Mouse (Mus musculus) hindbrain, embryonic 11.5 days (tissue): ENCODE data around the gene Sec24b. TPM values are rescaled to one million over a fixed set of nuclear protein-coding genes. Genes with fewer than 3 reads are reported as not detected.

Source experiments
- ATAC-seq: fragments of 200-750 bp; cut with Nextera tagmentation; 2 replicates; pipeline ENCODE4 v1.8.0; 2017; ENCODE audit warnings: mild to moderate bottlenecking, moderate TSS enrichment, moderate library complexity; ENCODE audit not compliant: low FRiP score
- DNase-seq: peaks from one replicate; pipeline ENCODE4 v3.0.0-alpha.2; 2015; ENCODE audit warnings: low spot score
- H3K27ac ChIP-seq: fragments of 300-500 bp; sonication (generic); 2 replicates; pipeline ENCODE4 v1.5.1; 2014; ENCODE audit warnings: mild to moderate bottlenecking, low read depth, low read length
- H3K27me3 ChIP-seq: fragments of 300-500 bp; sonication (generic); 2 replicates; pipeline ENCODE4 v1.6.1; 2014; ENCODE audit warnings: mild to moderate bottlenecking, low read length, moderate library complexity, mixed read lengths; ENCODE audit not compliant: control insufficient read depth, insufficient read depth
- H3K36me3 ChIP-seq: fragments of 300-500 bp; sonication (generic); 2 replicates; pipeline ENCODE4 v1.6.1; 2014; ENCODE audit warnings: mild to moderate bottlenecking, low read length, moderate library complexity, mixed read lengths; ENCODE audit not compliant: control insufficient read depth, insufficient read depth
- H3K4me1 ChIP-seq: fragments of 300-500 bp; sonication (generic); replicated peaks from 2 replicates; pipeline ENCODE4 v1.6.1; 2014; ENCODE audit warnings: low read length, mixed read lengths; ENCODE audit not compliant: control insufficient read depth, insufficient read depth
- H3K4me2 ChIP-seq: fragments of 300-500 bp; sonication (generic); replicated peaks from 2 replicates; pipeline ENCODE4 v1.6.1; 2014; ENCODE audit warnings: mild to moderate bottlenecking, low read depth, low read length
- H3K4me3 ChIP-seq: fragments of 300-500 bp; sonication (generic); 2 replicates; pipeline ENCODE4 v1.5.1; 2014; ENCODE audit warnings: low read depth, low read length
- H3K9ac ChIP-seq: fragments of 300-500 bp; sonication (generic); 2 replicates; pipeline ENCODE4 v1.6.1; 2014; ENCODE audit warnings: low read depth, low read length
- H3K9me3 ChIP-seq: fragments of 300-500 bp; sonication (generic); 2 replicates; pipeline ENCODE4 v1.6.1; 2016; ENCODE audit warnings: low read length; ENCODE audit not compliant: control insufficient read depth
- WGBS: fragments of 180-500 bp; shearing (Covaris S2); extraction: QIAGEN DNeasy Blood & Tissue Kit; methylation state at CpG from one replicate; pipeline ENCODE4 v1.1.7; 2014; 5-methylcytosine and 5-hydroxymethylcytosine counted together
- polyA plus RNA-seq: library from polyadenylated mRNA; unstranded; fragments of >200 nt; fragmentation: Nextera tagmentation; extraction: Ambion mirVana; gene quantifications from 2 replicates; pipeline ENCODE4 v1.2.1, GENCODE M21; 2014

The Sec24b gene
- polyA plus RNA-seq, 1 experiment from 2014 or later: 29.9 TPM

DNA sequence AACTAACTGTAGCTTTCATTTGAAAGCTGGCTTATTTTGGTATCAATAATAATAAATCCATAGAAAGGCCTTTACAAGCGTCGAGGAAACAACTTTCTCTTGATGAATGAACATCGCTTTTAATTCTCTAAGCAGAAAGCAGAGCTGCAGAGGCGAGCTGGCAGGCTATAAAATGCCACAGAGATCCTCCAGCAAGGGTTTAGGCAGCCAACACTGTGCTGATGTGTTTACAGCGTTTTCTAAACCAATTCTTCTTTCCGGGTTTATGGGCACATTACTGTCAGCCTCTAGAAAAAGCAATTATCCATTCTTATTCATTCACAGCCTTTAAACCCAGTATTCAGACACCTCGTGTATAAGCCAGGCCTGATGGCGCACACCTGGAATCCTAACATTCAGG is 98.8 kb downstream of the Sec24b start:
- 88% methylated on average over 8 of the region's 8 CpGs for WGBS
- Histone ChIP-seq H3K27me3 (no peaks in the 10 kb centered on the region), H3K4me3 (no peak overlapping the region), H3K36me3 (no peaks in the 10 kb centered on the region), H3K27ac (no peak overlapping the region), H3K9ac (no peak overlapping the region), H3K9me3 (no peaks in the 10 kb centered on the region), H3K4me2 (no peak overlapping the region), H3K4me1 (no peaks in the 10 kb centered on the region)
- no peak for DNase-seq
- ATAC-seq: no peak

DNA sequence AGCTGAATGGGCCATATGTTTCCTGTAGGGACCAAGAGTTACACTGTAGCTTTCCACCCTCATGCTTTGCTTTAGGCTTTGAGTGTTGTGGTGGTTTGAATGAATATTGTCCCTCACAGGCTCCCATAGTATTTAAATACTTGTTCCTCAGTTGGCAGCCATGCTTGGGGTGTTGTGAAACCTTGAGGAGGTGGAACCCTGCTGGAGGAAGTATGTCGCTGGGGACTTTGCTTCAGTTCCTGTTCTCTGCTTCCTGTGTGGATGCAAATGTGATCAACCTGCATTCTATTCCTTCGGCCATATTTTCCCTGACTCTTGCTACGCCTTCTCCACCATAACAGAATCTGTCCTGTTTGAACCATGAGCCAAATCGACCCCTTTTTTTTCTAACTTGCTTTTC is 108.1 kb downstream of the Sec24b start:
- Histone ChIP-seq H3K27me3 (no peaks in the 10 kb centered on the region), H3K4me1 (no peaks in the 10 kb centered on the region), H3K27ac (no peak overlapping the region), H3K9me3 (no peaks in the 10 kb centered on the region), H3K4me2 (no peak overlapping the region), H3K36me3 (no peaks in the 10 kb centered on the region), H3K4me3 (no peak overlapping the region), H3K9ac (no peak overlapping the region)
- ATAC-seq (no peak), DNase-seq (no peak)
- 88% methylated on average over 4 of the region's 4 CpGs for WGBS

DNA sequence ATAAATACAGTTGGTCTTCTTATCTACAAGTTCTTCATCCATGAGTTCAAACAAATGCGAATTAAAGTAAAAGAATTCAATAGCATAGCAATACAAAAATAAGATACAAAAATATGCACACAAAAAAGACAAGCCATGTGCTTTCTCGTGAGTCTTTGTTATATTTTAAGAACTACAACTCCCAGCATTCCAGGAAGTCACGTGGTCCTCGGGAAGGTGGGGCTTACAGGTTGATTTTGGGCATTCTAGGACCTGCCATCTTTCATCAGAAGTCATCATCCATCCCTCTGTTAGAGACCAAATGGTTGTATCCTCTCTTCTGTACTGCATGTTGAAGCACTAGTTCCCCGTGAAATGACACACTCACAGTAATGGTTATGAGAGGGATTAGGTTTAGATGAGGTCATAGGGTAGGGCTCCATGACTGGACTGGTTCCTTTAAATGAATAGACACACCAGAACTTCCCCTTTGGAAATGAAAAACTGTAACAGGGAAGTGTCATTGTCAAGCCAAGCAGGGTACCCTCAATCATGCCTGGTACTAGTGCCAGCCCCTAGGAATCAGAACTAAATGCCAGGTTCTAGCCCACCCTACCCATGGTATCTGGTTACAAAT is 112.1 kb downstream of the Sec24b start:
- H3K4me3 ChIP-seq: no peak overlapping the region
- 84% methylated on average over 5 of the region's 5 CpGs for WGBS
- H3K4me1 ChIP-seq: no peaks in the 10 kb centered on the region
- ATAC-seq (no peak), DNase-seq (no peak)
- no peak overlapping the region for H3K27ac ChIP-seq
- H3K9ac ChIP-seq: no peak overlapping the region
- H3K4me2 ChIP-seq: no peak overlapping the region
- H3K27me3 ChIP-seq: no peaks in the 10 kb centered on the region
- H3K9me3 ChIP-seq: no peaks in the 10 kb centered on the region
- H3K36me3 ChIP-seq: no peaks in the 10 kb centered on the region

DNA sequence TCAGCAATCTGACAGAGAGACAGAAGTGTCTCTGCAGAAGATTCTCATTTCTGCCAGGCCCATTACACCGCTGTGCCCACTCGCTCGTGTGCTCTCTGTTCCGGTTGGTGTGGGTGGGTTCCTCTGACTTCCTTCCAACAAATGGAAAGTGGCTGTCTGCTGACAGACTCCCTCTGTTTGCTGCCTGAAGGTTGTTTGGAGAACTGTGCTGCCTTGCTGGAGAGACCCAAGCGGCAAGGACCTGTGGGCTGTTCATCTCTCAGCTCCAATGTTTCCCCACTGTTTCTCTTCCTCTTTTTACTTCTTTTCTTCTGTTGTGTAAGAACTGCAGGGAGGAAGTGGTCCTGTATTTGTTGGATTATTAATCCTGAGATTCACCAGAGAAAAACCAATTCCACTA is 113.0 kb downstream of the Sec24b start:
- Histone ChIP-seq H3K4me3 (no peak overlapping the region), H3K4me2 (no peak overlapping the region), H3K27me3 (no peaks in the 10 kb centered on the region), H3K9ac (no peak overlapping the region), H3K27ac (no peak overlapping the region), H3K36me3 (no peaks in the 10 kb centered on the region), H3K4me1 (no peaks in the 10 kb centered on the region), H3K9me3 (no peaks in the 10 kb centered on the region)
- DNase-seq: no peak
- ATAC-seq: no peak
- WGBS: 89% methylated on average over 5 of the region's 5 CpGs

DNA sequence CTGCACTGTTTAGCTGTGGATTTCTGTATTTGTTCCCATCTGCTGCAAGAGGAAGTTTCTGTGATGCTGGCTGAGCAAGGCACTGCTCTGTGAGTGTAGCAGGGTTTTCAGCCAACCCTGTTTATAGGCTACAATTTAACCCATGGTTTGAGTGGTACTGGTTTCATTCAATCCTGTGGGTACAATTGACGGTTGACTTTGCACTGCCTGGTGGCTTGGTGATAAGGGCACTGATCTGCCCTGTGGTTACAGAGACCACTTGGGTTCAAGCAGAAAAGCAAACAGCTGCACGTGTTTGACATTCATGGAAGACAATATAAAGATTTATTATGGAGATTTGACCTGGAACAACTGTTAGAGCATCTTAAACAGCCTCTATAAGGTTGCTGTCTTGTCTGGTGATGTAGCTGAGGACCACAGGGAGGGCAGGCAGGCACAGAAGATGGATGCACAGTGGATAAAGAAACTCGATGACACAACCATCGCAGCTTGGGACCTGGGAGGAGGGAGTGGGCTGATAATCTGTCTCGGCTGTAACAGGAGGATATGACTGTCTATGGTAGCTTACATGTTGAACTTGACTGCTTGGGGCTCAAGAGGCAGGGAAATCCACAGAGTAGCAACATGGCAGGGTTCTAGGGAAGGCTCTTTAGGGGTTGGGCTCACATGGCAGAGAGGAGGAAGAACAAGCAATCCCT is 115.0 kb downstream of the Sec24b start:
- no peak overlapping the region for H3K27ac ChIP-seq
- H3K9ac ChIP-seq: no peak overlapping the region
- H3K4me1 ChIP-seq: no peaks in the 10 kb centered on the region
- DNase-seq (no peak), ATAC-seq (no peak)
- H3K4me3 ChIP-seq: no peak overlapping the region
- H3K9me3 ChIP-seq: no peaks in the 10 kb centered on the region
- WGBS: 83% methylated on average over 5 of the region's 5 CpGs
- H3K36me3 ChIP-seq: no peaks in the 10 kb centered on the region
- H3K4me2 ChIP-seq: no peak overlapping the region
- no peaks in the 10 kb centered on the region for H3K27me3 ChIP-seq

DNA sequence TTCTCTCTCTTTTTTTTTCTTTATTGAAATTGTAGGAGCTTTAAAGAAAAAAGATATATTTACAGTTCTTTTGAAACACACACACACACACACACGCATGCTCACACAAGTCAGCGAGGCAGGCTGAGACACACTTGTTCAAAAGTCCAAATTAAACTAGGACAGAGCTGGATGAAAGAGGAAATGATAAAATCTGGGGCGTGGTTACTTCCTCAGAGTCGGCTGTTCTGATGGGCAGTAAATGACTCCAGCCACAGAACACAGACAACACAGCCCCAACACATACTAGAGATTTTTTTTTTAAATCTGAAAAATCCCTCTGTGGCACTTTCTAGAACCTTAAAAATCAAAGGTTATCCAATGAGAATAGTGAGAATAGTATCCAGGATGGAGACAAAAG is 117.5 kb downstream of the Sec24b start:
- H3K9me3 ChIP-seq: no peaks in the 10 kb centered on the region
- no peaks in the 10 kb centered on the region for H3K36me3 ChIP-seq
- DNase-seq: no peak
- no peak overlapping the region for H3K27ac ChIP-seq
- H3K4me2 ChIP-seq: no peak overlapping the region
- no peaks in the 10 kb centered on the region for H3K4me1 ChIP-seq
- 86% methylated on average over 4 of the region's 4 CpGs for WGBS
- no peak overlapping the region for H3K9ac ChIP-seq
- no peak overlapping the region for H3K4me3 ChIP-seq
- H3K27me3 ChIP-seq: no peaks in the 10 kb centered on the region
- no peak for ATAC-seq

DNA sequence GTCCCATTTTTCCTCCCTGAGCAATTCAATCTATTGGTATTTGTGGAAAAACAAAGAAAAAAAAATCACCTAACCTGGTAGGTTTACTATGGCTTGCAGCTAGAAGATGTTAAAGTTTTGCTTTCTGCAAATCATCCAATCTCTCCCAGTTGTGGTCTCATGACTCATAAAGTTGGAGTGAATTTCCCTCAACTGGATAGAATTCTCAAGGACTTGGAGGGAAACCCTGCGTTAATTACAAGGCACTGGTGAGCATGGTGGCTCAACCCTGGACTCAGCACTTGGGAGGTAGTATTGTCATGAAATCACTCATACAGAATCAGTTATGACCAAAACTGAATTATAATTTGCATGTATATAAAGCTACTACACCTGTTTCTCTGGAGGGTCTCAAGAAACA is 120.1 kb downstream of the Sec24b start:
- Histone ChIP-seq H3K9me3 (no peaks in the 10 kb centered on the region), H3K4me2 (no peak overlapping the region), H3K36me3 (no peaks in the 10 kb centered on the region), H3K27me3 (no peaks in the 10 kb centered on the region), H3K27ac (no peak overlapping the region), H3K4me1 (no peaks in the 10 kb centered on the region), H3K9ac (no peak overlapping the region), H3K4me3 (no peak overlapping the region)
- ATAC-seq: no peak
- WGBS: 86% methylated on average over 1 of the region's 1 CpGs
- no peak for DNase-seq

DNA sequence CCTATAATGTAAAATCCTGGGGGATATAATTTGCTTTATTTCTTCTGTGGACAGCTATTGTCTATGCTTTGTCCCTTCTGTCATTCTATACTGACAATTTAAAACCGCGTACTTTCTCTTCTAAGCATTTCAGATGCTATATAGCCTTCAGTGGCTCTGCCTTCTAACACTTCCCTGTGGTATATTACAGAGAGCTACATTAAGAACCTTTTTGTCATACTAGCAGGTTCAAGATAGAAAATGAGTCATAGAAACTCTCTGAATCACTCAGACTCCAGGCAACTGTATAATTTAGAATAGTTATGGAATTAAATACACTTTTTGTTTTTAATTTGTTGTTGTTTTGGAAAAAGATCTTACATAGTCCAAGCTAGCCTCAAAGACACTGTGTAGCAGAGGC is 120.6 kb downstream of the Sec24b start:
- Histone ChIP-seq H3K27ac (no peak overlapping the region), H3K4me2 (no peak overlapping the region), H3K4me1 (no peaks in the 10 kb centered on the region), H3K36me3 (no peaks in the 10 kb centered on the region), H3K27me3 (no peaks in the 10 kb centered on the region), H3K4me3 (no peak overlapping the region), H3K9me3 (no peaks in the 10 kb centered on the region), H3K9ac (no peak overlapping the region)
- ATAC-seq (no peak), DNase-seq (no peak)
- 96% methylated on average over 2 of the region's 2 CpGs for WGBS

DNA sequence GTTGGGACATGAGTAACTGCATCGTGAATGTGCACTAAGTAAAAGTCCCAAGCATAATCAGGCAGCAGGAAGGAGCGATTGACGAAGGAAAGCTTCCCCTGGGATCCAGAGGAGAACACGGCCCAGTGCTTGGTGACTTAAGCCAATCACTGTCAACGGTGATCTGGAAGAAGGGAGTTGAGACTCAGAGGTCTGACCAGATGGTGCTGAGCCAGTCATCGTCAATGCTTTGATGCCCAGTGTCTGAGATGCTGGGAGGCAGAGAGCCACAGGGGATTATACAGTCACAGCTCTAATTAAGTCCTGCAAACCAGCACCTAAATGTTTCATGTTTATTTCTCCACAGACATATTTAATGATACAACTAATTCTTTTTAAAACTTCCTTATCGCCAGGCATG is 122.3 kb downstream of the Sec24b start:
- Histone ChIP-seq H3K4me1 (no peaks in the 10 kb centered on the region), H3K27me3 (no peaks in the 10 kb centered on the region), H3K4me3 (no peak overlapping the region), H3K27ac (no peak overlapping the region), H3K9me3 (no peaks in the 10 kb centered on the region), H3K36me3 (no peaks in the 10 kb centered on the region), H3K9ac (no peak overlapping the region), H3K4me2 (no peak overlapping the region)
- DNase-seq (peak; percentile 2), ATAC-seq (no peak)
- WGBS: 59% methylated on average over 7 of the region's 7 CpGs
